Mouse (Mus musculus) spleen, adult 12 weeks (tissue): ENCODE results near the gene Abcc10.

Experiments
- DNase-seq: peaks from one replicate; pipeline ENCODE4 v3.0.0; 2022; ENCODE audit warnings: low spot score

Abcc10 gene

DNA sequence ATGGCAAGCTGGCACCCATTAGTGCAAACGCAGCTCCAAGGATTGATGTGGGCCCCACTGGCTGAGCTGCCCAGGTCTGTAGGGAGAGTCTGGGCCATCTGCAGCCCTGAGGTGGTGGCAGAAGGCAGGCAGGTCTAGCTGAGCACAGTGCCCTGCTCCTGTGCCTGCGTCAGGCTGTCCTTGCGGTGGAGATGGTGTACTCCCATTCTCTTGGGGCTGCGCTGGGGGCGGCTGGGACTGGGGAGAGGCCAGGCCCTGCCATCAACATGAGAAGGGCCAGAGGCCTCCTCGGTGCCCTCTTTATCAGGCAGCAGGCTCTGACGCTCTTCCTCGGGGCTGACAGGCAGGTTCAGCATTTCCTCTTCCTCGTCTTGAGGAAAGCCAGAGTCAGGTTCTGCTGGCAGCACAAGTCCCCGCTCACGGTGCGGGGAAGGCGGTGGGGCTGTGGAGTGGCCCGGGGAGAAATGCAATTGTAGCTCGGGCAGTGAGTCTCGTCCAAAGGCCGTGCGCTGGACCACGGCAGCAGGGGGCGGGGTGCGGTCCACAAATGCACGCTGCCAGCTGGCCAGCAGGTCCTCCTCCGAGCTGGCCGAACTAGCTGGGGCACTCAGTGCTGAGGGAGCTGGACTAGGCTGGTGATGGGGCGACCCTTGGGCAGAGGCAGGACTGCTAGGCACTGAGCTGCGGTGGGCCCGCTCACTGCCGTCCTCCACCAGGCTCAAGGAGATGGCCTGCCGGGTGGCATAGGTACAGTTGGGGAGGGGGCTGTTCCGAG, 69.7 kb downstream of the Abcc10 start:
- DNase-seq = no peak

- no peak for DNase-seq
Observed at GRCm38 (mm10) chr17:46255147-46255546, 73.0 kb downstream of the Abcc10 start.

DNA sequence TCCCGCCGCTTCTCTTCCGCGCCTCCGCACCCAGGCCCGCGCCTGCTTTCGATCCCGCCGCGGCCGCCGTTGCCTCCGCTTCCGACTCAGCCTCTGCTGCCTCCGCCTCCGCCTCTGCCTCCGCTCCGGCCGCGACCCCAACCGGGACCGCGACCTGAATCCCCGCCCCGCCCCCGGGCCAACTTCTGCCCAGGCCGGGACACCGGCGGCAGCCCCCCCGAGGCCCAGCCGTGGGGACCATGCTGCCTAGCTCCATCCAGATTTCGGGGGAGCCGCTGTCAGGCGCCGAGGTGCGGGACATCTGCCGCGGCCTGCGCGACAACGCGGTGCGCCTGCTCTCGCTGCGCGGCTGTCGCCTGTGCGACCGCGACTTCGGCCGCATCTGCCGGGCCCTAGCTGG, 74.0 kb downstream of the Abcc10 start:
- DNase-seq = no peak

GRCm38 (mm10) chr17:46253452-46254084, 74.6 kb downstream of the Abcc10 start, which contains the start of gene Lrrc73:
TSS of gene Lrrc73 (plus strand) at chr17:46253531.
- peak; percentile 73 for DNase-seq
